Mouse (Mus musculus) stomach, embryonic 14.5 days (tissue): Measurements from ENCODE around the gene Gart. TPM values are rescaled to one million over a fixed set of nuclear protein-coding genes. Genes with fewer than 3 reads are reported as not detected.

Experiments used
- ATAC-seq: fragments of 200-750 bp; cut with Nextera tagmentation; 2 replicates; pipeline ENCODE4 v1.8.0; 2017; ENCODE audit warnings: low read depth, moderate TSS enrichment; ENCODE audit not compliant: insufficient number of reproducible peaks, insufficient read depth, low FRiP score
- H3K27ac ChIP-seq: fragments of 300-500 bp; sonication (generic); 2 replicates; pipeline ENCODE4 v1.5.1; 2014; ENCODE audit warnings: mild to moderate bottlenecking, low read length, moderate library complexity, mixed read lengths
- H3K27me3 ChIP-seq: fragments of 300-500 bp; sonication (generic); 2 replicates; pipeline ENCODE4 v1.6.1; 2014; ENCODE audit warnings: low read length, control low read depth, mixed read lengths; ENCODE audit not compliant: control insufficient read depth, insufficient read depth
- H3K36me3 ChIP-seq: fragments of 300-500 bp; sonication (generic); 2 replicates; pipeline ENCODE4 v1.6.1; 2014; ENCODE audit warnings: mild to moderate bottlenecking, control low read depth, low read length, moderate library complexity, mixed read lengths; ENCODE audit not compliant: control insufficient read depth, insufficient read depth
- H3K4me1 ChIP-seq: fragments of 300-500 bp; sonication (generic); 2 replicates; pipeline ENCODE4 v1.6.1; 2014; ENCODE audit warnings: low read length, control low read depth, mixed read lengths; ENCODE audit not compliant: control insufficient read depth, insufficient read depth
- H3K4me2 ChIP-seq: fragments of 300-500 bp; sonication (generic); replicated peaks from 2 replicates; pipeline ENCODE4 v1.6.1; 2014; ENCODE audit warnings: low read depth, low read length, control low read depth
- H3K4me3 ChIP-seq: fragments of 300-500 bp; sonication (generic); 2 replicates; pipeline ENCODE4 v1.5.1; 2014; ENCODE audit warnings: low read depth, low read length, control low read depth
- H3K9ac ChIP-seq: fragments of 300-500 bp; sonication (generic); replicated peaks from 2 replicates; pipeline ENCODE4 v1.6.1; 2014; ENCODE audit warnings: low read depth, mild to moderate bottlenecking, control low read depth, low read length, moderate library complexity, mixed read lengths
- H3K9me3 ChIP-seq: fragments of 300-500 bp; sonication (generic); 2 replicates; pipeline ENCODE4 v1.6.1; 2016; ENCODE audit warnings: low read depth, low read length, control low read depth; ENCODE audit not compliant: control insufficient read depth
- WGBS: fragments of 180-500 bp; shearing (Covaris S2); extraction: QIAGEN DNeasy Blood & Tissue Kit; methylation state at CpG from one replicate; pipeline ENCODE4 v1.1.7; 2014; 5-methylcytosine and 5-hydroxymethylcytosine counted together
- polyA plus RNA-seq: library from polyadenylated mRNA; unstranded; fragments of >200 nt; fragmentation: Nextera tagmentation; extraction: Ambion mirVana; gene quantifications from 2 replicates; pipeline ENCODE4 v1.2.1, GENCODE M21; 2014

Gene Gart
- polyA plus RNA-seq, 1 experiment from 2014 or later: 95.8 TPM

DNA sequence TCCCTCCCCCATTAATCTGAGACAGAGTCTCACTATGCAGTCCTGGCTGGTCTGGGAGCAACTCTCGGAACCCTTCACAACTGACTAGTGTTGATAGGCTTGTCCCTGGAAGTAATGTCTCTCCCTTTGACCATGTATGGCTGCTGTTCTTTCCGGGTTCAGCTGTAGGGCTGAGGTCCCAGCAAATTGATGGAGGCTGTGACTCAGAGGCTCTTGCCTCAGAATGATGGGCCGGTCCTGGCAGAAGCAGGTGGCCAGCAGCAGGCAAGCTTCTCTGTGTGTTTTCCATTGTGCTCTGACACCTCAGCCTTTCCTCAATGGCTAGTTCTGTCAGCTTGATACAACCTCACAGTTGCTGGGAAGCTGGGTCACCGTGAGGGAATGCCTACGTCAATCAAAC is 34.2 kb downstream of the Gart start:
- no peak overlapping the region for H3K27ac ChIP-seq
- H3K4me1 ChIP-seq: no peaks in the 10 kb centered on the region
- H3K4me3 ChIP-seq: no peak overlapping the region
- H3K9me3 ChIP-seq: no peaks in the 10 kb centered on the region
- no peaks in the 10 kb centered on the region for H3K27me3 ChIP-seq
- WGBS: 61% methylated on average over 5 of the region's 5 CpGs
- ATAC-seq: no peak
- H3K4me2 ChIP-seq: no peak overlapping the region
- no peaks in the 10 kb centered on the region for H3K36me3 ChIP-seq
- H3K9ac ChIP-seq: no peak overlapping the region

DNA sequence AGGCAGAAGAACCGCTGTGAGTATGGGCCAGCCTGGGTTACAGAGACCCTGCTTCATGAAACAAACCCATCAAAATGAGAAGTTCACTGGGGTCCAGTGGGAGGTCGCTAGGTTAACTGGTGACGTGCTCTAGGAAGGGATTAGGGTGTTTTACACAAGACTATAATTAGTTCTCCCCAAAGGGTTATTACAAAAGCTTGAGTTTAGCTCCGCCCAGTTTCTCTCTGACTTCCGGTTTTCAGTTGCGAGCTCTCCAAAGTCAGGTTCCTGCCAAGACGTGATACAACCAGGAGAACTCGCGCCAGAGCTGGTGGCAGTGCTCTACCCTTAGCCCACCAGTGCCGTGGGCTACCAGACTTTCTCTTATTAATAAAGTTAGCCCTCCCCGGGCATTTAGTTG is 35.5 kb downstream of the Gart start:
- H3K36me3 ChIP-seq: no peaks in the 10 kb centered on the region
- WGBS: 72% methylated on average over 11 of the region's 11 CpGs
- H3K4me2 ChIP-seq: no peak overlapping the region
- no peaks in the 10 kb centered on the region for H3K27me3 ChIP-seq
- no peak for ATAC-seq
- H3K9ac ChIP-seq: no peak overlapping the region
- H3K9me3 ChIP-seq: no peaks in the 10 kb centered on the region
- H3K4me3 ChIP-seq: no peak overlapping the region
- H3K27ac ChIP-seq: no peak overlapping the region
- H3K4me1 ChIP-seq: no peaks in the 10 kb centered on the region

DNA sequence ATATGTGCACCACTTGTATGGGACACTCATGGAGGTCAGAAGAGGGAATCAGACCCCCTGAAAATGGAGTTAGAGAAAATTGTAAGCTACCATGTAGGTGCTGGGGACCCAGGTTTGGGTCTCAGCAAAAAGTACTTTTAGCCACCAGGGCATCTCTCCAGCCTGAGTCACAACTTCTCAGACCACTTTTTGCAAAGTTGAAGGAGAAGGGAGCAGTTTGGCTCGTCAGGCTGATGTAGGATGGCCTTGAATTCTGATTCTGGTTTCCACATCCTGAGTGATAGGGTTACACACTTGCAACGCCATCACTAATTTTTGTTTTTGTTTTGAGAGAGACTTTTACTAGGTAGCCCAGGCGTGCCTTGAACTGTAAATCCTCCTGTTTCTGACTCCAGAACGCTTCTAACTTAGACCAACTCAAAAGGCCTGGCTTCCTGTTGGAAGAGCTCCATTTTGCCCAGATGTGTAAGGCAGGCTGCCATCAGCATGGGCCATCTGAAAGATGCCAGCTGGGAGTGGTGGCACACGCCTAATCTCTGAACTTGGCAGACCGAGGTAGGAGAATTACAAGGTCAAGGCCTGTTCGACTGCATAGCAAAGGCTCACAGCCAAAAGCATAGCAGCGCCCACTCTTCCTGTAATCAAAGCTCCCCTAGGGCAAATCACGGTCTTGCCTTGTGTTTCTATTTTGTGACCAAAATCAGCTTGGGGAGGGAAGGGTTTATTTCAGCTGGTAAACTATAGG is 37.1 kb downstream of the Gart start:
- no peak overlapping the region for H3K4me3 ChIP-seq
- no peaks in the 10 kb centered on the region for H3K36me3 ChIP-seq
- no peak overlapping the region for H3K9ac ChIP-seq
- no peak overlapping the region for H3K4me2 ChIP-seq
- no peaks in the 10 kb centered on the region for H3K9me3 ChIP-seq
- no peaks in the 10 kb centered on the region for H3K4me1 ChIP-seq
- H3K27ac ChIP-seq: no peak overlapping the region
- no peak for ATAC-seq
- H3K27me3 ChIP-seq: no peaks in the 10 kb centered on the region
- 63% methylated on average over 9 of the region's 9 CpGs for WGBS

DNA sequence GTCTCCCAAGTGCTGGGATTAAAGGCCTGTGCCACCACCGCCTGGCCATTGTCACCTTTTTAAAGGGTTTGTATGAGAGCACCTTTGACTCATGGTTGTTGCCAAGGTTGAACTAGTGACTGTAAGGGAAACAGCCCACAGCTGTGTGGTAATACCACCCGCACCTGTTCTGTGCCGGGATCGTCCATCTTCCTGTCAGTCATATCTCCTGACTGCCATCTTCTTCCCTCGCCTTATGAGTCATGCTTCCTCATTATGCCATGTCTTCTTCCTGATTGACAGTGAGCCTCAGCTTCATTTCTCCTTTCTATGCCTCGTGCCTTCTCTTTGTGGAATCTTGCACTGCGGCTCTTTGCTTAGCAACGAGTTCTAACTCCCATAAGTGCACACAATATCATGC is 39.8 kb downstream of the Gart start:
- Histone ChIP-seq H3K9me3 (no peaks in the 10 kb centered on the region), H3K27ac (no peak overlapping the region), H3K4me3 (no peak overlapping the region), H3K4me1 (no peaks in the 10 kb centered on the region), H3K4me2 (no peak overlapping the region), H3K36me3 (no peaks in the 10 kb centered on the region), H3K9ac (no peak overlapping the region), H3K27me3 (no peaks in the 10 kb centered on the region)
- WGBS: 90% methylated on average over 8 of the region's 8 CpGs
- no peak for ATAC-seq

DNA sequence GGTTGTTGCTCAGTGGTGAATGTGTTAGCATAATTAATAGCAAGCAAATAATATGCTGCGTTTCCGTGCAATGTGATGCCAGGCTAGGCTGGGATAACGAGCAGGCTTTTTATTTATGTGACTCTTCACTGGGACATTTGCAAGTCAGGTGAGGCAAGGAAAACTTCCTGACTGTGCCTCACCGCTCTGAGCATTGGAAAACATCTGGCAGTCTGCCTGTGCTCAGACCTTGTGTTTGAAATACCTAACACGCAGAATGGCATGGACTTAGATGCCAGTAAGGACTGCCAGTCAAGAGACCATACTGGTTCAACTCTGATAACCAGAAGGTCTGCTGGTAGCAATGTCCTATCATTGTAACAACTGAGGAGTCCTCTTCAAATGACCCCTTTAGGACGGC is 41.6 kb downstream of the Gart start:
- WGBS: 84% methylated on average over 6 of the region's 6 CpGs
- no peaks in the 10 kb centered on the region for H3K27me3 ChIP-seq
- H3K9me3 ChIP-seq: no peaks in the 10 kb centered on the region
- H3K36me3 ChIP-seq: no peaks in the 10 kb centered on the region
- H3K4me1 ChIP-seq: no peaks in the 10 kb centered on the region
- H3K27ac ChIP-seq: no peak overlapping the region
- H3K4me2 ChIP-seq: no peak overlapping the region
- H3K4me3 ChIP-seq: no peak overlapping the region
- no peak for ATAC-seq
- no peak overlapping the region for H3K9ac ChIP-seq

DNA sequence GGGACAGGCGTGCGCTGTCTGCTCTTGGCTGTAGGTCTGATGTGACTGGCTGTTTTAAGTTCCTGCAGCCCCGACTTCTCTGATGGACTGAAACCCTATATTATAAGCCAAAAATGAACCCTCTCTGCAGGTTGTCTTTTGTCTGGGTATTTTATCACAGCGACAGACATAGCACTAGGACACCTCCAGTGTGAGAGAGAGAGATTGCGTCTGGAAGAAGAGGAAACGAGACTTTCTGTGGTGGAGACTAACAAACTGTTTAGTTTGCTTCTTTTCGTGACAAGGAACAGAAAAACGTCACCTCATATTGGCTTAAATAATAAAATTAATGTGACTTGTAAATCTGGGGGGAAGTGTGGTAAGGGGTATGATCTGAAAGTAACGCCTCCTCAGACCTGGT is 45.1 kb downstream of the Gart start:
- ATAC-seq: no peak
- WGBS: 42% methylated on average over 9 of the region's 9 CpGs

DNA sequence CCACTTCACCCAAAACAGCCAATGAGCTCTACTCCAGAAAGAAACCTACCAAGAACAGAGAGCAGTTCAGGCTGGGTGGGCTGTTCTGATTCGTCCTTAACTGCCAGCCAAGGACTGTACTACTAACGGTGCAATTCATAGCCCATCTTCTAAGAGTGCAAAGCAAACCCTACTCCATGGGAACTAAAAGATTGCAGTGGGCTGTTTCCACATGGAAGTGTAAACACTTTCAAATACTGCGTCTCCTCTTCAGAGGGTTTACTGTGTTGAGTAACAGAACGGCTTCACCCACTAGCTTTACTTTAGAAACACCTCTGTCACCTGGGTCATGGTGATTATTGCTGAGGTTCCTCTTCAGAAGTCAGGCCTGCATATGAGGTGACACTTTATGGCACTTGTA is 45.7 kb downstream of the Gart start:
- no peak overlapping the region for H3K27ac ChIP-seq
- H3K27me3 ChIP-seq: no peaks in the 10 kb centered on the region
- H3K9ac ChIP-seq: no peak overlapping the region
- H3K4me1 ChIP-seq: 0 out of 2 replicates have a peak, but pooled peaks cover 2% of the 10 kb centered on the region
- no peaks in the 10 kb centered on the region for H3K36me3 ChIP-seq
- H3K4me3 ChIP-seq: no peak overlapping the region
- WGBS: 43% methylated on average over 4 of the region's 4 CpGs
- ATAC-seq: no peak
- no peaks in the 10 kb centered on the region for H3K9me3 ChIP-seq
- H3K4me2 ChIP-seq: no peak overlapping the region

More for the DNA sequence above, 45.1 kb downstream of the Gart start:
- no peaks in the 10 kb centered on the region for H3K36me3 ChIP-seq
- H3K9me3 ChIP-seq: no peaks in the 10 kb centered on the region
- 0 out of 2 replicates have a peak, but pooled peaks cover 2% of the 10 kb centered on the region for H3K4me1 ChIP-seq
- H3K9ac ChIP-seq: no peak overlapping the region
- H3K27ac ChIP-seq: no peak overlapping the region
- no peaks in the 10 kb centered on the region for H3K27me3 ChIP-seq
- H3K4me3 ChIP-seq: no peak overlapping the region
- no peak overlapping the region for H3K4me2 ChIP-seq

DNA sequence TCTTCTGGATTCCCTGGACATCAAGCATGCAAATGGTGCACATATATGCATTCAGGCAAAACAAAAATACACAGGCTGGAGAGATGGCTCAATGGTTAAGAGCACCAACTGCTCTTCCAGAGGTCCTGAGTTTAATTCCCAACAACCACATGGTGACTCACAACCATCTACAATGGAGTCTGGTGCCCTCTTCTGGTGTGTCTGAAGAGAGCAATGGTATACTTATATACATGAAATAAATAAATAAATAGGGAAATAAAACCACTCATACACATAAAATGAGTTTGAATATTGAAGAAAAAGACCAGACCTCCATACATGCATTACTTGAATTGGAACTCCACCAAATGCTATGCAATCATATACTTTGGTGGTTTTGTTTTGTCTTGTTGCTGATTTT is 47.5 kb downstream of the Gart start:
- Histone ChIP-seq H3K36me3 (no peaks in the 10 kb centered on the region; the same call in 1 of the 2 replicates), H3K27me3 (no peaks in the 10 kb centered on the region), H3K4me1 (0 out of 2 replicates have a peak, but pooled peaks cover 2% of the 10 kb centered on the region), H3K9me3 (no peaks in the 10 kb centered on the region), H3K27ac (no peak overlapping the region), H3K4me2 (no peak overlapping the region), H3K9ac (no peak overlapping the region), H3K4me3 (no peak overlapping the region)
- ATAC-seq: no peak

DNA sequence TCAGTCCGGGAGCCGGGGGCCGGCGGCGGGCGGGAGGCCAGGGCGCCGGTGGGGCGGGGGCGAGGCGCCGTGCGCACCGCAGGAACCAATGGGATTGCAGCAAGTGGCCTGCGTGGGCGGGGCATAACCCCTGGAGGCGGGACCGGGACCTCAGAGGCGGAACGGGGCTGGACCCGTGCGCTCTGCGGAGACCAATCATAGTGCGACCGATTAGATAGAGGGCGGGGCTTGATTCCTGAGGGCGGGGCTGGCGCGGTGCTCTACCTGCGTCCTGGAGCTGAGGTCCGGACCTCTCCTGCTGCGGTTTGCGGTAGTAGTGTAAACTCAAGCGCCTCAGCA is 49.1 kb downstream of the Gart start, which contains the start of gene Tmem50b:
Gene Tmem50b (minus strand): TSS at position 129 of the 339 bp plus-strand sequence.
- no peaks in the 10 kb centered on the region; the same call in 1 of the 2 replicates for H3K36me3 ChIP-seq
- 0 out of 2 replicates have a peak, but pooled peaks cover 2% of the 10 kb centered on the region for H3K4me1 ChIP-seq
- no peak within 1 kb of the TSS for H3K27ac ChIP-seq
- WGBS: under 1% methylated on average over 34 of the region's 34 CpGs
- H3K4me3 ChIP-seq: peak within 1 kb of the TSS; percentile 56
- H3K9me3 ChIP-seq: no peaks in the 10 kb centered on the region
- no peaks in the 10 kb centered on the region for H3K27me3 ChIP-seq
- peak within 1 kb of the TSS; percentile 37 for H3K9ac ChIP-seq
- peak within 1 kb of the TSS; percentile 84 for H3K4me2 ChIP-seq
- peak; percentile 99 for ATAC-seq
